Mouse (Mus musculus): ENCODE measurements around the gene Mroh8. TPM values are rescaled to one million over a fixed set of nuclear protein-coding genes. Genes with fewer than 3 reads are reported as not detected.
"Not testable (repeated sequence)": the region's sequence is repeated elsewhere in the genome, so short reads cannot be mapped to it uniquely, and the experiment has no call there.

Gene Mroh8
- polyA plus RNA-seq, 1 experiment from 2014 or later, result not detected

GRCm38 (mm10) chr2:157261930-157262329, 17.4 kb downstream of the Mroh8 start:
- Histone ChIP-seq H3K36me3 (ENCODE audit: inconsistent target) (no peaks in the 10 kb centered on the region), H3K27ac (no peak overlapping the region), H3K79me2 (ENCODE audit: inconsistent target) (no peaks in the 10 kb centered on the region), H3K4me3 (ENCODE audit: inconsistent target) (no peak overlapping the region)
- 95% methylated on average over 5 of the region's 5 CpGs for WGBS (ENCODE audit: missing documents)

GRCm38 (mm10) chr2:157259720-157260119, 19.6 kb downstream of the Mroh8 start:
- Histone ChIP-seq H3K79me2 (ENCODE audit: inconsistent target) (no peaks in the 10 kb centered on the region), H3K4me3 (ENCODE audit: inconsistent target) (no peak overlapping the region), H3K36me3 (ENCODE audit: inconsistent target) (no peaks in the 10 kb centered on the region), H3K27ac (no peak overlapping the region)
- WGBS (ENCODE audit: missing documents), result 4% methylated on average over 5 of the region's 5 CpGs

- Histone ChIP-seq H3K36me3 (ENCODE audit: inconsistent target) (no peaks in the 10 kb centered on the region), H3K27ac (no peak overlapping the region), H3K4me3 (ENCODE audit: inconsistent target) (no peak overlapping the region), H3K79me2 (ENCODE audit: inconsistent target) (no peaks in the 10 kb centered on the region)
These were observed 31.2 kb downstream of the Mroh8 start for GRCm38 (mm10) chr2:157248111-157248510.

DNA sequence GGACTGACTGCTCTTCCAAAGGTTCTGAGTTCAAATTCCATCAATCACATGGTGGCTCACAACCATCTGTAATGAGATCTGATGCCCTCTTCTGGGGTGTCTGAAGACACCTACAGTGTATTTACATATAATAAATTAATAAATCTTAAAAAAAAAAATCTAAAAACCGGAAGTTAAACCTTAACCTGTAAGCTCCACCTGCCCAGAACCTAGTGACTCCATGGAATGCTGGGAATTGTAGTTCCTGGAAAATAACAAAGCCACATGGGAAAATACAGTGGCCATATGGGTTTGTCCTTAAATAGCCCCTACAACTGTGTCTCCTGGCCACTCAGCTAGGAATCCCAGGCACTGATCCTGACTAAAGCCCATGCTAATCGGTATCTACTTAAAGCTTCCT, 33.7 kb downstream of the Mroh8 start:
- Histone ChIP-seq H3K27ac (no peak overlapping the region), H3K79me2 (ENCODE audit: inconsistent target) (no peaks in the 10 kb centered on the region), H3K4me3 (ENCODE audit: inconsistent target) (no peak overlapping the region), H3K36me3 (ENCODE audit: inconsistent target) (no peaks in the 10 kb centered on the region)
- WGBS (ENCODE audit: missing documents), result 70% methylated on average over 2 of the region's 2 CpGs

DNA sequence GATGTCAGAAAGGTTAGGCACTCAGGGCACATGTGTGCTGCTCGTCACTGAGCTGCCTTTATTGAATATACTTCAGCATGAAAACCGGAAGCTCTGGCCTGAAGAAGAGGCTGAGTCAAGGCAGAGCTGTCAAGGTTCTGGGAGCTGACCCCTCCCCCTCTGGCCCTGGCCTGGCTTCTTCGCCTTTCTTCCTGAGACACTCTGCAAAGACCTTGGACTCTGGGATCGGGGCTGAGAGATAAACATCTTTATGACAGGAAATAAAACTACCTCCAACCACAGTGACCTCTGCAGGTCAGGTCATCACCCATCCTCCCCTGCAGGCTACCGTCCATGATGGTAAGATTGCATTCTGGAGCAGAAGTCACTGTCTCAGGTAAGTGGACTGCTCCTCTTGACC, 34.3 kb downstream of the Mroh8 start:
- WGBS (ENCODE audit: missing documents), result 23% methylated on average over 5 of the region's 5 CpGs

DNA sequence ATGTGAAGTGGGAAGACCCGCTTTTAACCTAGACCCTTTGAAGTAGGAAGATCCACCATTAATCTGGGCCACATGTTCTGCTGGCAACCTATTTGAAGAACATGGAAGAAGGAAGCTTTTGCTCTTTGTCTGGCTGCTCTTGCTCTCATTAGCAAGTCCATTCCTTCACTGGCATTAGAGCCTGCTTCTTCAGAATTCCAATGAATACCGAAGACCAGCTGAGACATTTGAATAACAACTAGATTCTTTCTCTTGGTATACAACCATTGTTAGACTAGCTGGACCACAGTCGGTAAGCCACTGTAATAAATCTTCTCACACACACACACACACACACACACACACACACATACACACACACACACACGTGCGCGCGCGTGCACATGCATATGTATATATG, 43.4 kb downstream of the Mroh8 start:
- Histone ChIP-seq H3K36me3 (ENCODE audit: inconsistent target) (no peaks in the 10 kb centered on the region), H3K27ac (no peak overlapping the region), H3K79me2 (ENCODE audit: inconsistent target) (no peaks in the 10 kb centered on the region), H3K4me3 (ENCODE audit: inconsistent target) (no peak overlapping the region)
- 86% methylated on average over 8 of the region's 8 CpGs for WGBS (ENCODE audit: missing documents)

More for the DNA sequence above, 34.3 kb downstream of the Mroh8 start:
- H3K27ac ChIP-seq, result no peak overlapping the region
- no peaks in the 10 kb centered on the region for H3K36me3 ChIP-seq (ENCODE audit: inconsistent target)
- no peak overlapping the region for H3K4me3 ChIP-seq (ENCODE audit: inconsistent target)
- no peaks in the 10 kb centered on the region for H3K79me2 ChIP-seq (ENCODE audit: inconsistent target)

- not testable (repeated sequence) for H3K27ac ChIP-seq; H3K4me3 ChIP-seq (ENCODE audit: inconsistent target); H3K36me3 ChIP-seq (ENCODE audit: inconsistent target); H3K79me2 ChIP-seq (ENCODE audit: inconsistent target)
- 75% methylated on average over 1 of the region's 3 CpGs for WGBS (ENCODE audit: missing documents)
These were observed 57.4 kb downstream of the Mroh8 start for GRCm38 (mm10) chr2:157221916-157222315.

- no peak overlapping the region for H3K27ac ChIP-seq
- WGBS (ENCODE audit: missing documents), result 81% methylated on average over 6 of the region's 6 CpGs
These were observed 59.2 kb downstream of the Mroh8 start for GRCm38 (mm10) chr2:157220108-157220507.

DNA sequence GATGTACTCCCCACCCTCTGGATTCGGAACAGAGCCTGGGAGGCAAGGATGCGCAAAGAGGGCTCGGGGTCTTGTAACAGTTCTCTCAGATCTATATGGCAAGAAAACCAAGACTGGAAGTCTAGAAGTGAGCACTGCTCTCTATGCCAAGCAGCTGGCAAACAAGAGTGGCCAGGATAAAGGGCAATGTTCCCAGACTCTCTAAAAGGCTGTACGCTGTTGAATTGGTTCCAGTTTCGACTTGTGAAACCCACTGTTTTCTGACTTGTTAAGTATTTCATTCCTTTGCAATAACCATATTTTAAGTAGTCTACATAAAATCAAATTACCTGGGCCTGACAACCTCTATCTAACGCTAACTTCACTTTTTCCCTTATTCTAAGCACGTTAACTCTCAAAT, 67.6 kb downstream of the Mroh8 start:
- Histone ChIP-seq H3K4me3 (ENCODE audit: inconsistent target) (no peak overlapping the region), H3K27ac (no peak overlapping the region), H3K36me3 (ENCODE audit: inconsistent target) (no peaks in the 10 kb centered on the region), H3K79me2 (ENCODE audit: inconsistent target) (no peaks in the 10 kb centered on the region)
- WGBS (ENCODE audit: missing documents), result 94% methylated on average over 7 of the region's 7 CpGs

More at GRCm38 (mm10) chr2:157220108-157220507, 59.2 kb downstream of the Mroh8 start:
- Histone ChIP-seq H3K79me2 (ENCODE audit: inconsistent target) (no peaks in the 10 kb centered on the region), H3K4me3 (ENCODE audit: inconsistent target) (no peak overlapping the region), H3K36me3 (ENCODE audit: inconsistent target) (no peaks in the 10 kb centered on the region)

GRCm38 (mm10) chr2:157204366-157205218, 74.8 kb downstream of the Mroh8 start, which contains the start of gene Rbl1:
Gene Rbl1, minus strand, starts transcription at chr2:157204534.
- Histone ChIP-seq H3K27ac (peak within 1 kb of the TSS; percentile 73), H3K4me3 (ENCODE audit: inconsistent target) (peak within 1 kb of the TSS; percentile 77), H3K36me3 (ENCODE audit: inconsistent target) (no peaks in the 10 kb centered on the region), H3K79me2 (ENCODE audit: inconsistent target) (peaks cover 25% of the 10 kb centered on the region)
- under 1% methylated on average over 73 of the region's 73 CpGs for WGBS (ENCODE audit: missing documents)

DNA sequence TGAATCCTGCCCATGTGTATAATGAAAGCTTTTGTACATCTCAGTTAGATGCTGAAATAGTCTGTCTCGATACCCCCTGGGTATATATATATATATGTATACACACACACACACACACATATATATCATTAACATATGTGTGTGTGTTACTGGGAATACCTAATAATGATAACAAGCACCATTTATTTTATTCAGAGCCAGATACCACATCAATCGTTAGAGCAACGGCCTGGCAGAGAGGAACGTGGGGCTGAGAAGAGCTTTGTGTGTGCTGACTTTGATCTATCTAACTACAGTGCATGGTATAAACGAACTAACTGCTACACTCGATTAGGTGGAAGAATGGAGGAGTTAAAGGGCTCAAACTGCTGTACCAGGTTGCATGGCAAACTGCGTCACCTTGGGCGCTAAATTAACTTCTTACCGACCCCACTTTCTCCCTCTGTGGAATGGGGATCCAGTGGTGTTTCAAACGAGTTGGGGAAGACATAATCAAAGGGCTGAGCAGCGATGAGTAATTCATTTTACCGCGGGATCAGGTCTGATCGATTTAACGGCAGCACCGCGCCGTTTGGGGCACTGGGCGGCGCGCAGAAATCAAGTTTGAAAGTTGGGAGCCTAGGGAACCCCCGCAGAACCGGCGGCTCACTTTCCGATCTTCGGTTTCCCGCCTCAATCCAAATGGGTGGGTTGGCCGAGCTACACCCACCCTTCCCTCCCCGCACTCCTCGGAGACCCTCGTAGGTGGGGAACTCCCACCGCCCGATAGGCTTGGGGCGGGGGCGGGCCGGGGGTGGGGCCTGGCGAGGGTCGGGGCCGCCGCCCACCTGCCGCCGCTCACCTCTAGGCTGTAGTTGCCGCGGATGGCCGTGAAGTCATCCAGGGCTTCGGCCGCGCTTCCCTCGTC, 75.6 kb downstream of the Mroh8 start:
- Histone ChIP-seq H3K4me3 (ENCODE audit: inconsistent target) (peak overlapping the region; percentile 69), H3K27ac (peak overlapping the region; percentile 58), H3K36me3 (ENCODE audit: inconsistent target) (no peaks in the 10 kb centered on the region), H3K79me2 (ENCODE audit: inconsistent target) (peaks cover 31% of the 10 kb centered on the region)
- WGBS (ENCODE audit: missing documents), result under 1% methylated on average over 49 of the region's 49 CpGs

DNA sequence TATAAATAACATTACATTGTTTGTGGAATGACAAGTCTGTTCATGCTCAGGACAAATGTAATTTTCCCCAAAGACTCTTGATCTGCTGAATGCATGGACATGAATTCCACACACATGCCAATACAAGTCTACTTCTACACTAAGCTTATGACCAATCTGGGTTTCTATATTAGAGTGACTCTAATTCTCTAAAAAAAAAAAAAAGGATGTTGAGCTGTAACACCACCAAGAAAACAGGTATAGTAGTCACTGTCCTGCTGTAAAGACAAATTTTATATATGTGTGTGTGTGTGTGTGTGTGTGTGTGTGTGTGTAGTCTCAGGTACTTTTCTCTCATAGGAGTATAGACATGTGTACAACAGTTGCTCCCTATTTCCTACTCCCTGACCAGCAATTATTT, 76.3 kb downstream of the Mroh8 start:
- Histone ChIP-seq H3K4me3 (ENCODE audit: inconsistent target) (peak overlapping the region; percentile 69; the same call in 1 of the 2 replicates), H3K27ac (no peak overlapping the region), H3K36me3 (ENCODE audit: inconsistent target) (no peaks in the 10 kb centered on the region), H3K79me2 (ENCODE audit: inconsistent target) (peaks cover 31% of the 10 kb centered on the region)

DNA sequence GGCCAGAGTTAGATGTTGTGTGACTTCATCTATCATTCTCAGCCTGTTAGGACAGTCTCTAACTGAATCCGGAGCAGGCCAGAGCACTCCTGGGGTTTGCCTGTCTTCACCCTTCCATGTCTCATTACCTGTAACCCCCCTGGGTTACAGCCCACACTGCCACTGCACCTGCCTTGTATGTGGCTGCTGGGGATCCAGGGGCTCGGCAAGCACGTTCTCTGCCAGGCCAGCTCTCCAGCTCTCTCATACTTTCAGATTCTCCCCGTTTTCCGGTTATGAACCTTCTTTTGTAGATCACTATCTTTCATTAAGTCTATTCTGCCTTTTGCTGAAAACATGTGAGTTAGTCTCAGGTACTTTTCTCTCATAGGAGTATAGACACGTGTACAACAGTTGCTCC, 77.0 kb downstream of the Mroh8 start:
- H3K36me3 ChIP-seq (ENCODE audit: inconsistent target), result no peaks in the 10 kb centered on the region; the same call in 1 of the 2 replicates
- 43% methylated on average over 6 of the region's 6 CpGs for WGBS (ENCODE audit: missing documents)
- peaks cover 31% of the 10 kb centered on the region for H3K79me2 ChIP-seq (ENCODE audit: inconsistent target)
- H3K4me3 ChIP-seq (ENCODE audit: inconsistent target), result no peak overlapping the region
- H3K27ac ChIP-seq, result 0 out of 2 replicates have a peak overlapping the region, but pooled peaks have one; percentile 86

DNA sequence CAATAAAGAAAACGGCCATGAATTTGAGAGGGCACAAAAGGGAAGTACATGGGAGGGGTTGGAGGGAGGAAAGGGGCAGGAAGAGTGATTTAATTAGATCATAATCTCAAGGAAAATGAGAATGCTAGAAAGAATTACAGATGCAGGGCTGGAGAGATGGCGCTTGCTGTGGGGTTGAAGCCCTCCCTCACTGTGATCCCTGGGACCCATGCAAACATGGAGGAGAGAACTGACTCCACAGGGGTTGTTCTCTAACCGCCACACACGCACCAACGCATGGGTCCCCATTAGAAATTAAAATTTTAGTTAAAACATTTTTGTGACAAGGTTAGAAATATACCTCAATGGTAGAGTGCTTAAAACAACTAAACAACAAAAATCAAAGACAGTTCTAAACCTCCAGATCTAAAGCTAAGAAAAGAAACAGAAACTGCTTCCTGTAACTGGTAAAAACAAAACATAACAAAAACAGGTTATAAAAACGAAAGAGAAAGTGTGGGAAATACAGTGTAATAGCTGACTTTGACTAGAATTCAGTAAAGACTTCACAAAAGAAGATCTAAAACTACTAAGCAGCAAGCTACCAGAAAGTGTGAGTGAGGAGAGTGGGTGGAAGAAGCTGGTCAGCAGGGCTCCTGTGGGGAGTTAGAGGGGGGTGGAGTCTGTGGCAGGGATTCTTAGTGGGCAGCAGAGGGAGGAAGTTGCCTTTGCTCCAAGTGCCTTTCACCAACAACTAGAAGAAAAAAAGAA, 78.1 kb downstream of the Mroh8 start:
- Histone ChIP-seq H3K79me2 (ENCODE audit: inconsistent target) (peaks cover 31% of the 10 kb centered on the region), H3K36me3 (ENCODE audit: inconsistent target) (peaks cover 10% of the 10 kb centered on the region; the same call in 1 of the 2 replicates), H3K27ac (peak overlapping the region; percentile 86), H3K4me3 (ENCODE audit: inconsistent target) (peak overlapping the region; percentile 29; the same call in 1 of the 2 replicates)
- WGBS (ENCODE audit: missing documents), result 13% methylated on average over 6 of the region's 6 CpGs
